In the genomic region with DNA sequence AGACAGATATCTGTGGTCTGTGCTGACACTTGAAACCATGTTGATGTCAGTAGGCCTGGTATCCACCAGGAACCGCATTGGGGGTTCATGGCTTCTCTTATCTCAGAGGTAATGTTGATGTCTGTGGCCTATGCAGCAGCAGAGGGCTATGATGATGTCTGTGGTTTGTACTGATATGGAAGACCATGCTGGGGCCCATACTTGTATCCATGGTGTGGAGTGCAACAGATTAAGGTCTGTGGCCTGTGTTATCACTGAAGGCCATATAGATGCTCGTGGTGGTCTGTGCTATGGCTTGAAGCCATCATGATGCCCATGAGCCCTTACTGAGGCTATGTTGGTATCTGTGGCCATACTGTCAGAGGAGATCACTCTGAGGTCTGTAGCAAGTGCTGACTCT, we compare ENCODE assay signal across 23 mouse cellular contexts.
DNase-seq lines count a peak whose midpoint lies in the region; ATAC-seq and TF ChIP-seq lines count a peak whose summit lies in the region.
"Had no signal": no experiment of that assay in that cellular context is flagged by ENCODE, and none has a peak within 500 bp of the region (broad histone marks: within the 10 kb centered on the region; RNA-seq: fewer than 3 reads in every experiment).

No protein-coding gene starts in this region.

- H3K27ac ChIP-seq in midbrain, postnatal 0 days (ENCODE audit: low read depth, low read length): no peak overlapping the region
- H3K27ac ChIP-seq in midbrain, embryonic 11.5 days (ENCODE audit: low read depth, low read length): no peak overlapping the region
- H3K27ac ChIP-seq in liver, embryonic 14.5 days: no peak overlapping the region
- H3K27ac ChIP-seq: embryonic facial prominence, embryonic 12.5 days; gastrocnemius, adult 2 months; limb, embryonic 13.5 days; lung, embryonic 15.5 days; macrophage; midbrain, embryonic 15.5 days had no signal

- no peak overlapping the region for H3K9ac ChIP-seq in midbrain, postnatal 0 days (replicated peaks; ENCODE audit: low read length, poor library complexity, severe bottlenecking)
- H3K9ac ChIP-seq in midbrain, embryonic 11.5 days (ENCODE audit: low read length): no peak overlapping the region
- no peak overlapping the region for H3K9ac ChIP-seq in liver, embryonic 14.5 days (replicated peaks)
- H3K9ac ChIP-seq: embryonic facial prominence, embryonic 12.5 days; limb, embryonic 13.5 days; lung, embryonic 15.5 days; midbrain, embryonic 15.5 days had no signal

- H3K4me2 ChIP-seq in midbrain, postnatal 0 days (ENCODE audit: low read depth, low read length, poor library complexity, severe bottlenecking): no peak overlapping the region
- H3K4me2 ChIP-seq in midbrain, embryonic 11.5 days: no peak overlapping the region
- H3K4me2 ChIP-seq in liver, embryonic 14.5 days (ENCODE audit: low read depth): no peak overlapping the region
- H3K4me2 ChIP-seq: embryonic facial prominence, embryonic 12.5 days; limb, embryonic 13.5 days; lung, embryonic 15.5 days; midbrain, embryonic 15.5 days had no signal

- H3K9me3 ChIP-seq in midbrain, postnatal 0 days (ENCODE audit: low read length): no peaks in the 10 kb centered on the region
- H3K9me3 ChIP-seq in midbrain, embryonic 11.5 days (ENCODE audit: control insufficient read depth, low read length): no peaks in the 10 kb centered on the region
- H3K9me3 ChIP-seq in liver, embryonic 14.5 days (ENCODE audit: control insufficient read depth, low read length): no peaks in the 10 kb centered on the region
- H3K9me3 ChIP-seq: embryonic facial prominence, embryonic 12.5 days; limb, embryonic 13.5 days; lung, embryonic 15.5 days; midbrain, embryonic 15.5 days had no signal

- no peaks in the 10 kb centered on the region for H3K36me3 ChIP-seq in midbrain, postnatal 0 days (ENCODE audit: insufficient read depth, low read length)
- no peaks in the 10 kb centered on the region for H3K36me3 ChIP-seq in midbrain, embryonic 11.5 days (ENCODE audit: control insufficient read depth, insufficient read depth, low read length)
- no peaks in the 10 kb centered on the region for H3K36me3 ChIP-seq in liver, embryonic 14.5 days (replicated peaks; ENCODE audit: control insufficient read depth, insufficient read depth, low read depth)
- H3K36me3 ChIP-seq: embryonic facial prominence, embryonic 12.5 days; limb, embryonic 13.5 days; lung, embryonic 15.5 days; midbrain, embryonic 15.5 days had no signal

- no peaks in the 10 kb centered on the region for H3K27me3 ChIP-seq in midbrain, postnatal 0 days (ENCODE audit: insufficient read depth, low read length)
- no peaks in the 10 kb centered on the region for H3K27me3 ChIP-seq in midbrain, embryonic 11.5 days (ENCODE audit: control insufficient read depth, insufficient read depth, low read length)
- H3K27me3 ChIP-seq in liver, embryonic 14.5 days (ENCODE audit: control insufficient read depth, insufficient read depth, low read length): no peaks in the 10 kb centered on the region
- H3K27me3 ChIP-seq: CH12.LX; embryonic facial prominence, embryonic 12.5 days; limb, embryonic 13.5 days; lung, embryonic 15.5 days; midbrain, embryonic 15.5 days had no signal

- no peak overlapping the region for H3K4me3 ChIP-seq in midbrain, postnatal 0 days (ENCODE audit: low read depth, low read length)
- H3K4me3 ChIP-seq in midbrain, embryonic 11.5 days (ENCODE audit: low read depth, low read length): no peak overlapping the region
- H3K4me3 ChIP-seq in liver, embryonic 14.5 days (ENCODE audit: insufficient read depth in 1 of 2, low read depth in 2 of 2, low read length in 2 of 2): no peak overlapping the region
- H3K4me3 ChIP-seq: embryonic facial prominence, embryonic 12.5 days; gastrocnemius, adult 2 months; limb, embryonic 13.5 days; lung, embryonic 15.5 days; midbrain, embryonic 15.5 days had no signal

- no peak for DNase-seq in midbrain, postnatal 0 days (ENCODE audit: low spot score)
- no peak for DNase-seq in midbrain, embryonic 11.5 days (ENCODE audit: low spot score, missing footprints)
- DNase-seq in liver, embryonic 14.5 days (ENCODE audit: low read depth in 3 of 3, low spot score in 3 of 3): peak; percentile 11 to 31 (median 28)
- no peak for DNase-seq in embryo, embryonic 10 days (ENCODE audit: low spot score)
- DNase-seq in frontal cortex, postnatal 10 days (ENCODE audit: low spot score in 2 of 2): no peak
- DNase-seq in left cerebral cortex, adult 8-10 months (ENCODE audit: low spot score in 2 of 2): no peak
- DNase-seq: adrenal gland, adult 8-10 months; cerebellum, postnatal 25 days; gastrocnemius, adult 2 months; heart, adult 18-20 months; heart, postnatal 36 days; right cerebral cortex, postnatal 25 days; thymus, postnatal 14 days had no signal

- H3K4me1 ChIP-seq in midbrain, postnatal 0 days (ENCODE audit: insufficient read depth, low read length): no peaks in the 10 kb centered on the region
- no peaks in the 10 kb centered on the region for H3K4me1 ChIP-seq in midbrain, embryonic 11.5 days (ENCODE audit: control insufficient read depth, insufficient read depth, low read length)
- H3K4me1 ChIP-seq in liver, embryonic 14.5 days (replicated peaks; ENCODE audit: control insufficient read depth in 2 of 2, insufficient read depth in 2 of 2, low read length in 1 of 2): peaks cover 0 to 12% of the 10 kb centered on the region in 2 experiments; a peak in 3 of 4 replicates
- H3K4me1 ChIP-seq: embryonic facial prominence, embryonic 12.5 days; limb, embryonic 13.5 days; lung, embryonic 15.5 days; midbrain, embryonic 15.5 days had no signal

- ATAC-seq in midbrain, postnatal 0 days (ENCODE audit: low FRiP score): 0 out of 2 replicates have a peak, but pooled peaks have one; percentile 27
- ATAC-seq in midbrain, embryonic 11.5 days (ENCODE audit: low FRiP score): no peak
- ATAC-seq in erythroid progenitor cell, adult 5-6 weeks (replicated peaks; ENCODE audit: low FRiP score, poor library complexity, severe bottlenecking): peak; percentile 57
- ATAC-seq in liver, embryonic 14.5 days (ENCODE audit: insufficient read depth): peak; percentile 99
- peak; percentile 99 for ATAC-seq in megakaryocyte-erythroid progenitor cell, adult 5-6 weeks (replicated peaks; ENCODE audit: low FRiP score, low TSS enrichment, poor library complexity, severe bottlenecking)
- ATAC-seq: hindbrain, embryonic 16.5 days; intestine, embryonic 16.5 days; midbrain, embryonic 15.5 days had no signal

- 92% methylated on average over 2 of the region's 2 CpGs for WGBS in midbrain, postnatal 0 days
- WGBS in midbrain, embryonic 11.5 days: 96% methylated on average over 2 of the region's 2 CpGs
- WGBS in liver, embryonic 14.5 days (ENCODE audit: insufficient replicate concordance): 25% methylated on average over 2 of the region's 2 CpGs

- TF ChIP-seq EP300 in liver, embryonic 14.5 days (IDR thresholded peaks at IDR 0.05; ENCODE audit: low read depth): peak; percentile 83

- TF ChIP-seq CTCF in midbrain, postnatal 0 days (IDR thresholded peaks at IDR 0.05): no peak
- TF ChIP-seq CTCF in liver, embryonic 14.5 days (IDR thresholded peaks at IDR 0.05; ENCODE audit: low read depth): no peak

Comparison
In these comparisons a context has a peak if more than half of its experiments do, and no peak if none do; other contexts are left out.
1. DNase-seq: peak in liver, embryonic 14.5 days (3 of 3); none in midbrain, postnatal 0 days (single experiment), midbrain, embryonic 11.5 days (single experiment), embryo, embryonic 10 days (single experiment), frontal cortex, postnatal 10 days (0 of 2) and left cerebral cortex, adult 8-10 months (0 of 2).